Mouse (Mus musculus) liver, embryonic 14.5 days (tissue): ENCODE measurements around the gene Fhl4. TPM values are rescaled to one million over a fixed set of nuclear protein-coding genes. Genes with fewer than 3 reads are reported as not detected.

Source experiments
- ATAC-seq: fragments of 200-750 bp; cut with Nextera tagmentation; 2 replicates; pipeline ENCODE4 v1.8.0; 2017; ENCODE audit warnings: moderate number of reproducible peaks, mild to moderate bottlenecking, moderate library complexity; ENCODE audit not compliant: insufficient read depth
- DNase-seq, 3 experiments: peaks; one replicate each; pipeline ENCODE4 v3.0.0-alpha.2; 2012 to 2013; ENCODE audit warnings: low read depth in 3 of 3, low spot score in 3 of 3
- H3K27ac ChIP-seq: fragments of 300-500 bp; sonication (generic); 2 replicates; pipeline ENCODE4 v1.5.1; 2014; ENCODE audit warnings: moderate library complexity, mild to moderate bottlenecking, control low read depth, inconsistent platforms
- H3K27me3 ChIP-seq: fragments of 300-500 bp; sonication (generic); 2 replicates; pipeline ENCODE4 v1.6.1; 2014; ENCODE audit warnings: mild to moderate bottlenecking, low read length, moderate library complexity; ENCODE audit not compliant: control insufficient read depth, insufficient read depth
- H3K36me3 ChIP-seq: fragments of 300-500 bp; sonication (generic); replicated peaks from 2 replicates; pipeline ENCODE4 v1.6.1; 2014; ENCODE audit warnings: low read depth; ENCODE audit not compliant: control insufficient read depth, insufficient read depth
- H3K4me1 ChIP-seq, 2 experiments: fragments of 200-500 bp in 1 of 2; fragments of 300-500 bp in 1 of 2; sonication (generic) in 1 of 2; replicated peaks; 2 replicates each; pipeline ENCODE4 v1.6.1; 2012 to 2014; ENCODE audit warnings: antibody characterized with exemption in 1 of 2, inconsistent platforms in 1 of 2, low read length in 1 of 2; ENCODE audit not compliant: control insufficient read depth in 2 of 2, insufficient read depth in 2 of 2
- H3K4me2 ChIP-seq: fragments of 300-500 bp; sonication (generic); 2 replicates; pipeline ENCODE4 v1.6.1; 2014; ENCODE audit warnings: low read depth, mild to moderate bottlenecking, control low read depth, moderate library complexity
- H3K4me3 ChIP-seq, 2 experiments: fragments of 200-500 bp in 1 of 2; fragments of 300-500 bp in 1 of 2; sonication (generic) in 1 of 2; 2 replicates each; pipeline ENCODE4 v1.5.1; 2012 to 2014; ENCODE audit warnings: low read depth in 2 of 2, low read length in 2 of 2, mild to moderate bottlenecking in 2 of 2, control low read depth in 1 of 2, inconsistent platforms in 1 of 2, moderate library complexity in 1 of 2; ENCODE audit not compliant: insufficient read depth in 1 of 2
- H3K9ac ChIP-seq: fragments of 300-500 bp; sonication (generic); replicated peaks from 2 replicates; pipeline ENCODE4 v1.6.1; 2014; ENCODE audit warnings: mild to moderate bottlenecking, control low read depth, moderate library complexity
- H3K9me3 ChIP-seq: fragments of 300-500 bp; sonication (generic); 2 replicates; pipeline ENCODE4 v1.6.1; 2016; ENCODE audit warnings: low read length, mixed read lengths; ENCODE audit not compliant: control insufficient read depth
- CTCF ChIP-seq: IDR thresholded peaks from 2 replicates; pipeline ENCODE4 v1.5.1; 2016; ENCODE audit warnings: antibody characterized with exemption, low read depth, control low read depth
- EP300 ChIP-seq: IDR thresholded peaks from 2 replicates; pipeline ENCODE4 v1.6.1; 2016; ENCODE audit warnings: antibody characterized with exemption, low read depth
- WGBS: fragments of 180-500 bp; shearing (Covaris S2); extraction: QIAGEN DNeasy Blood & Tissue Kit; methylation state at CpG from one replicate; pipeline ENCODE4 v1.1.7; 2014; ENCODE audit not compliant: insufficient replicate concordance; 5-methylcytosine and 5-hydroxymethylcytosine counted together
- polyA plus RNA-seq, 2 experiments: library from polyadenylated mRNA; depleted of rRNA in 1 of 2; stranded (reverse) in 1 of 2; unstranded in 1 of 2; fragments of >200 nt; fragmentation: Nextera tagmentation in 1 of 2; extraction: Ambion mirVana in 1 of 2; gene quantifications; 2 replicates each; pipeline versions ENCODE4 v1.2.1 to v1.2.3; 2012 to 2014

Gene Fhl4
- polyA plus RNA-seq, 2 experiments: 0.15 to 0.43 TPM

GRCm38 (mm10) chr10:85103085-85103885 lies 990 bp upstream of the Fhl4 start:
- peak overlapping the region; percentile 30; the same call in 1 of the 2 replicates for H3K27ac ChIP-seq
- peak; percentile 14 for ATAC-seq

DNA sequence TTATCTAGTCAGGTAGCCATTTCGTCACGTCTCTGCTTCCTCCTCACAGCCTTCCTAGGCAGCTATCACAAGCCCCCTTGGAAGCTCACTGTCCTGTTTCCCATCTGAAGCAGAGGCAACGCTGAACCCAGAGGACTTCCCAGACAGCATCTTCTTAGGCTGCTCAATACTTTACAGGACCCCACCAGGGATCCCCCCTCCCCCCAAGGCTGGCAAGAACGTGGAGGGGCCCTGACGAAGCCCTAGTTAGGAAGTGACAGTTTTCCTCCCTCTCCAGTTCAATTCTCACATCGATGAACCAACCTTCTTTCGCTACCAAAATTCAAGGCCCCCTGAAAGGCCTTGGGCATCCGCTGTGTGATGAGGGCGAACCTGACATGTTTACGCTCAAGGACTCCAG lies 454 bp downstream of the Fhl4 start:
- H3K36me3 ChIP-seq: no peaks in the 10 kb centered on the region
- peaks cover 5 to 8% of the 10 kb centered on the region in 2 experiments for H3K4me1 ChIP-seq
- TF ChIP-seq CTCF (no peak), EP300 (no peak)
- DNase-seq (peak in 2 of 3 experiments; percentile 20 to 26), ATAC-seq (peak; percentile 24; the same call in 1 of the 2 replicates)
- peak overlapping the region; percentile 80 for H3K4me2 ChIP-seq
- H3K9me3 ChIP-seq: no peaks in the 10 kb centered on the region
- H3K9ac ChIP-seq: peak overlapping the region; percentile 94
- peak overlapping the region; percentile 76 to 95 for H3K4me3 ChIP-seq
- 1% methylated on average over 10 of the region's 10 CpGs for WGBS
- H3K27ac ChIP-seq: peak overlapping the region; percentile 74
- no peaks in the 10 kb centered on the region for H3K27me3 ChIP-seq

More at GRCm38 (mm10) chr10:85103085-85103885, 990 bp upstream of the Fhl4 start:
- H3K27me3 ChIP-seq: no peaks in the 10 kb centered on the region
- peak overlapping the region; percentile 94 for H3K9ac ChIP-seq
- H3K36me3 ChIP-seq: no peaks in the 10 kb centered on the region
- H3K4me3 ChIP-seq: peak overlapping the region; percentile 76 to 95
- no peak for TF ChIP-seq EP300
- no peak; the same call in 1 of the 2 replicates for TF ChIP-seq CTCF
- peak overlapping the region; percentile 80 for H3K4me2 ChIP-seq
- no peaks in the 10 kb centered on the region for H3K9me3 ChIP-seq
- peaks cover 5 to 8% of the 10 kb centered on the region in 2 experiments for H3K4me1 ChIP-seq
- peak in 1 of 3 experiments; percentile 22 for DNase-seq
- WGBS: 2% methylated on average over 34 of the region's 34 CpGs

DNA sequence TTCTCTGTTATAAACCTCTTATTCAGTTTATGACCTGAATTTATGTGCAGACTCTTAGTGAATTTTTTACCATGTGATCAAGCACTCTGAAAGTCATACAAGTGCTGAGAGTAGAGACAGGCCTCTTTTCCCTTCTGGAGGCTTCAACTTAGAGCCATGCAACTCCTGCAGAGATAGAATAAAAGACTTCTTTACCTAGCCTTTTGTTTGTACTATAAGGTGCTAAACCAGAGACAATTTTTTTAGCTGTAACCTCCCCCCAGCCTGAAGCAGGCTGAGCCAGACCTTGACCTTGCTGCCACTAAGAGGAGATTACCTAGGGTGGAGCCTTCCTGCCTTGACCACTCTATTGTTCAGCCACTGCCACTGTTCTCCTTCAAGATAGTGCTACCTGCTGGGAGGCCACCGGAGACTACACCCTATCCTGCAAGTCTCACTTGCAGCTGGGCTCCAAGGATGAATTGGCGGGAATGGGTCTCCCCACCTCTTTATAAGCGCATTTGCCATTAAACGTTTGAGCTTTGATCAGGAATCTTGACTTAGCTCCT lies 30.6 kb downstream of the Fhl4 start:
- no peak for TF ChIP-seq EP300
- TF ChIP-seq CTCF: no peak
- no peak overlapping the region for H3K27ac ChIP-seq
- H3K4me1 ChIP-seq: no peaks in the 10 kb centered on the region
- DNase-seq: no peak
- ATAC-seq: no peak
- H3K9me3 ChIP-seq: no peaks in the 10 kb centered on the region
- H3K4me2 ChIP-seq: no peak overlapping the region
- WGBS: 42% methylated on average over 4 of the region's 4 CpGs
- no peak overlapping the region for H3K4me3 ChIP-seq
- no peaks in the 10 kb centered on the region for H3K27me3 ChIP-seq
- no peak overlapping the region for H3K9ac ChIP-seq
- H3K36me3 ChIP-seq: no peaks in the 10 kb centered on the region

DNA sequence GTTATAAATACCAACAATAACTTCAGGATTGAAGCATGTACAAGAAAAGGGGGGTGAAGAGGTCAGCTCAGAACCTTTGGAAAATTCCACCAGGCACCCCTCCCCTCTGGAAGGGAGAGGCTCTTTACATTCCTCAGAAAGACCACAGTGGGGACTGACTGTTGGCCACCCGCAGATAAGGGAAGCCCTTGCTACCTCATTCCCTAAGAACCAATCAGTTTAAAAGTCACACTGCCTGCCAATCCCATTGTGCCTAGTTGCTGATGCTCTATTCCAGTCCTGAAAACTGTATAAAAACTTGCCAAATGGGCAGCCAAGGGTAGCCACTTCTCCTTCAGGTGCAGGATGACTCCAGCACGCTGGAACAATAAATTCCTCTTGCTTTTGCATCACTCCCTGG lies 47.4 kb downstream of the Fhl4 start:
- Histone ChIP-seq H3K4me3 (no peak overlapping the region), H3K4me2 (no peak overlapping the region), H3K27ac (no peak overlapping the region), H3K27me3 (no peaks in the 10 kb centered on the region), H3K9me3 (no peaks in the 10 kb centered on the region), H3K4me1 (no peaks in the 10 kb centered on the region), H3K36me3 (no peaks in the 10 kb centered on the region), H3K9ac (no peak overlapping the region)
- no peak for TF ChIP-seq EP300
- no peak for TF ChIP-seq CTCF
- WGBS: 70% methylated on average over 2 of the region's 2 CpGs
- DNase-seq (no peak), ATAC-seq (no peak)

DNA sequence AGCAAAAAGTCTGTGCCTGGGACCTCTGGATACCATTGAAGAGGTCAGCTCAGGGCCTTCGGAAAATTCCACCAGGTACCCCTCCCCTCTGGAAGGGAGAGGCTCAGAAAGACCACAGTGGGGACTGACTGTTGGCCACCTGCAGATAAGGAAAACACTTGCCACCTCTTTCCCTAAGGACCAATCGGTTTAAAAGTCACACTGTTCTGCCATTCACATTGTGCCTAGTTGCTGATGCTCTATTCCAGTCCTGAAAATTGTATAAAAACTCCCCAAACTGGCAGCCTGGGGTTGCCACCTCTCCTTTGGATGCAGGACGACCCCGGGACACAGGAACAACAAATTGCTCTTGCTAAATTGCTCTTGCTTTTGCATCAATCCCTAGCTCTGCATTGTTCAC lies 49.8 kb downstream of the Fhl4 start:
- Histone ChIP-seq H3K9me3 (no peaks in the 10 kb centered on the region), H3K4me1 (no peaks in the 10 kb centered on the region), H3K27me3 (no peaks in the 10 kb centered on the region), H3K9ac (no peak overlapping the region), H3K36me3 (no peaks in the 10 kb centered on the region), H3K4me2 (no peak overlapping the region), H3K4me3 (no peak overlapping the region), H3K27ac (no peak overlapping the region)
- WGBS: 34% methylated on average over 4 of the region's 4 CpGs
- no peak for ATAC-seq
- no peak for DNase-seq
- TF ChIP-seq EP300 (no peak), CTCF (no peak)
